Mouse (Mus musculus) kidney, postnatal 0 days (tissue): ENCODE results near the gene Ehd1. TPM values are rescaled to one million over a fixed set of nuclear protein-coding genes. Genes with fewer than 3 reads are reported as not detected.
"Not testable (repeated sequence)": the region's sequence is repeated elsewhere in the genome, so short reads cannot be mapped to it uniquely, and the experiment has no call there.

Experiments
- ATAC-seq: fragments of 200-750 bp; cut with Nextera tagmentation; replicated peaks from 2 replicates; pipeline ENCODE4 v1.8.0; 2017; ENCODE audit warnings: low read depth, moderate number of reproducible peaks, moderate TSS enrichment, moderate library complexity; ENCODE audit not compliant: low FRiP score
- DNase-seq: peaks from one replicate; pipeline ENCODE4 v3.0.0-alpha.2; 2016; ENCODE audit warnings: low spot score
- H3K27ac ChIP-seq: fragments of 300-500 bp; sonication (generic); 2 replicates; pipeline ENCODE4 v1.5.1; 2014; ENCODE audit warnings: mild to moderate bottlenecking
- H3K27me3 ChIP-seq: fragments of 300-500 bp; sonication (generic); 2 replicates; pipeline ENCODE4 v1.6.1; 2014; ENCODE audit warnings: low read length, mixed read lengths; ENCODE audit not compliant: insufficient read depth
- H3K36me3 ChIP-seq: fragments of 300-500 bp; sonication (generic); 2 replicates; pipeline ENCODE4 v1.6.1; 2014; ENCODE audit warnings: low read length, mixed read lengths; ENCODE audit not compliant: insufficient read depth
- H3K4me1 ChIP-seq: fragments of 300-500 bp; sonication (generic); replicated peaks from 2 replicates; pipeline ENCODE4 v1.6.1; 2014; ENCODE audit warnings: antibody characterized with exemption, low read length, mixed read lengths; ENCODE audit not compliant: insufficient read depth
- H3K4me2 ChIP-seq: fragments of 300-500 bp; sonication (generic); 2 replicates; pipeline ENCODE4 v1.6.1; 2014; ENCODE audit warnings: mild to moderate bottlenecking, low read length, moderate library complexity, mixed read lengths
- H3K4me3 ChIP-seq: fragments of 300-500 bp; sonication (generic); replicated peaks from 2 replicates; pipeline ENCODE4 v1.5.1; 2014; ENCODE audit warnings: low read depth, low read length
- H3K9ac ChIP-seq: fragments of 300-500 bp; sonication (generic); 2 replicates; pipeline ENCODE4 v1.6.1; 2014; ENCODE audit warnings: low read depth, low read length
- H3K9me3 ChIP-seq: fragments of 300-500 bp; sonication (generic); replicated peaks from 2 replicates; pipeline ENCODE4 v1.6.1; 2016; ENCODE audit warnings: low read length, inconsistent platforms, mixed read lengths
- CTCF ChIP-seq: IDR thresholded peaks from 2 replicates; pipeline ENCODE4 v1.5.1; 2016; ENCODE audit warnings: antibody characterized with exemption, low read depth, mild to moderate bottlenecking, moderate library complexity
- WGBS: fragments of 180-500 bp; shearing (Covaris S2); extraction: QIAGEN DNeasy Blood & Tissue Kit; methylation state at CpG from one replicate; pipeline ENCODE4 v1.1.7; 2014; 5-methylcytosine and 5-hydroxymethylcytosine counted together
- polyA plus RNA-seq: library from polyadenylated mRNA; unstranded; fragments of >200 nt; fragmentation: Nextera tagmentation; extraction: Ambion mirVana; gene quantifications from 2 replicates; pipeline ENCODE4 v1.2.1, GENCODE M21; 2015

Gene Ehd1
- polyA plus RNA-seq, 1 experiment from 2014 or later, result 64.2 TPM

DNA sequence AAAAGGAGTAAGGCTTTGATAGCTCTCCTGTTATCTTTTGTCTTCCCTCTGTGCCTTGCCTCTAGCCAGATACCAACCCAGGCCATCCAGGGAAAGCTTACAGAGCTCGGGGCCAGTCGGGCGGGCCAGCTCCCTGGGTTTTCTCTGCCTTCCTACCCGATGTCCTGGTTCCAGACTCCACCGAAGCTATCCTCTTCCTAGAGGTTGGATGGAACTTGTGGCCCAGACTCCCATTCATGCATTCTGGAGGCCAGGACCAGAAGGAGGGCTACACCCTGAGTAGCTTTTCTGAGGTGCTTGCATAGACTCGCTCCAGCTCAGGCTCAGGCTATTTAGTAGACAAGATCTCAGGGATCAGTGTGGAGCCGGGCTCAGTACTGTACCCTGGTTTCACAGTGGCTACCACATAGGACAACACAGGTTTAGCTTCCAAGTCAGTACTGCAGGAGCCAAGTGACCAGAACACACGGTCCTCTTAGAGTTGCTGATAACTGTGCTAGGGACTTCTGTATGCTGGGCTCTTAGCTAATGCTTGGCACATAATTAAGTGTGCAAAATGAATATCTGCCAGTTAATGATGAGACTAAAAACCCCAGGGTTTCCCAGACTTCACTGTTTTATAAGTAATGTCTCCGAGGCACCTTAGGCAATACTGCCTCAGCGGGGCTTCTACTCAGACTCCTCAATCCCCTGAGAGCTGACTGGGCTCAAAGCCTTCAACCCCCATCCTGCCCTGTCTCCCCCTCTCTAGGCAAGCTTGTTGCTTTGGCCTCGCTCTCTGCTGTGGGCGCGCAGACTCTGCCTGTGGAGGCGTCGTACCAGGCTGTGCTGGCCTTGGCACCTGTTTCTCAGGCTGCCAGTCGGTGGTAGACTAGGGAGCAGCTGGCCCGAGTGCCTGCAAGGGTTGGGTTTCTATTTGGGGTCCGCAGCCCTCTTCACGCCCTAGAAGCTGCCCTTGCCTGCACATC lies 10.2 kb downstream of the Ehd1 start:
- Histone ChIP-seq H3K4me2 (no peak overlapping the region), H3K36me3 (peaks cover 20% of the 10 kb centered on the region; the same call in 1 of the 2 replicates), H3K27me3 (no peaks in the 10 kb centered on the region), H3K4me3 (no peak overlapping the region), H3K4me1 (0 out of 2 replicates have a peak, but pooled peaks cover 8% of the 10 kb centered on the region), H3K27ac (no peak overlapping the region), H3K9ac (0 out of 2 replicates have a peak overlapping the region, but pooled peaks have one; percentile 8), H3K9me3 (no peaks in the 10 kb centered on the region)
- no peak for DNase-seq
- no peak for TF ChIP-seq CTCF
- ATAC-seq, result no peak
- WGBS, result 86% methylated on average over 19 of the region's 19 CpGs

DNA sequence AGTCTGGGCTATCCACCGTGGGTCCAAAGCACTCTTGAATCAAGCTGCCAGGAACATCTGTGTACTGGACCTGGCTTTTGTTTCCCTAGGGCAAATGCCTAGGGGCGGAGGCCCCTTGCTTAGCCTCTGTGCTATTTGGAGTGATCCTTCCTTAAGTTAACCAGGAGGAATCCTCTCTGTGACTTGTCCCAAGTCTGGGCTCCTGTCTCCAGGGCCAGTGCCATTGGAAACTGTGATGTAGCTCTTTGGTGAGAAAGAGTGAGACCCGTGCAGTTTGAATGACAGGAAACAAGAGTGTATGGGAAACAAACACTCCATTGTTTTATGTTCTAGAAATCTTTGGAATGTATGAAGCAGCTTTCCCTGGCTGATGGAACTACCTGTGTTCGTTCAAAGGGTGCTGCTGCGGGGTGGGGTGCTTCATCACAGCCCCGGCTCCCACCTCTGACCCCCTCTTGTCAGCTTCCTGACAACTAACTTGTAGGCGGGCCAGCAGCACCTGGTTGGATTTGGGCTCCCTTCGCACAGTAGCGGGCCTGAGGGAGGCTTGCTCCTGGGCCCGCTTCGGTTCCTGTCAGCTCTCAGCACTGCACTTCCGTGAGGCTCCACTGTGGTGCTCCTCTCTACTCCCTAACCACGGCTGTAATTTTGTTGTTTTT lies 11.8 kb downstream of the Ehd1 start:
- Histone ChIP-seq H3K4me1 (0 out of 2 replicates have a peak, but pooled peaks cover 8% of the 10 kb centered on the region), H3K36me3 (0 out of 2 replicates have a peak, but pooled peaks cover 13% of the 10 kb centered on the region), H3K9me3 (no peaks in the 10 kb centered on the region), H3K27me3 (no peaks in the 10 kb centered on the region), H3K9ac (no peak overlapping the region), H3K27ac (no peak overlapping the region; the same call in 1 of the 2 replicates), H3K4me2 (no peak overlapping the region), H3K4me3 (no peak overlapping the region)
- ATAC-seq (no peak), DNase-seq (no peak)
- 67% methylated on average over 13 of the region's 13 CpGs for WGBS
- no peak for TF ChIP-seq CTCF

DNA sequence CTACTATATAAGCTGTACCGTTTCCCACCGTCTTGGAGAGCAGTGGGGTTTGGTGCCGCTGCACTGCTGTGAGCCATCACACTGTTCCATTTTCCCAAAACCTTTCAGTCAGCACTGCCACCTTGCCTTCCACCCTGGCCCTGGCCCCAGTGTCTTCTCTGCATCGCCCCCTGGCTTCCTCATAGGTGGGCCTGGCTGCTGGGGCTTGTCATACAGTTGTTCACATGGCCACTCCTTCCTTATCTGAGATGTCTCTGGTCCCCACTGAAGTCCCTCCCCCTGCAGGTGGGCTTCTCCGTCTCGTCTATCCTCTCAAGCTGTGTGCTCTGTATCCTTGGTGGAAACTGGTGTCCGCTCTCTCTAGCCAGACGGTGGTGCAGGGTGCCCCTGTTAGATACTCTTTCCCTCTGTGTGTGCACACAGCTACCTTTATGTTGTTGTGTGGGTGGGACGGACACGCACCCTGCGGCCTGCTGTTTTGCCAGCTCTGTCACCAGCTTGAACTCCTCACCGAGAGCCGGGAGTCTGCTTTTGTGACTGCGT lies 13.2 kb downstream of the Ehd1 start:
- 0 out of 2 replicates have a peak, but pooled peaks have one; percentile 9 for TF ChIP-seq CTCF
- Histone ChIP-seq H3K4me3 (no peak overlapping the region), H3K27ac (no peak overlapping the region), H3K4me1 (0 out of 2 replicates have a peak, but pooled peaks cover 8% of the 10 kb centered on the region), H3K36me3 (peaks cover 14% of the 10 kb centered on the region), H3K9me3 (no peaks in the 10 kb centered on the region), H3K9ac (no peak overlapping the region), H3K27me3 (no peaks in the 10 kb centered on the region), H3K4me2 (no peak overlapping the region)
- 90% methylated on average over 14 of the region's 14 CpGs for WGBS
- no peak for DNase-seq
- no peak for ATAC-seq

DNA sequence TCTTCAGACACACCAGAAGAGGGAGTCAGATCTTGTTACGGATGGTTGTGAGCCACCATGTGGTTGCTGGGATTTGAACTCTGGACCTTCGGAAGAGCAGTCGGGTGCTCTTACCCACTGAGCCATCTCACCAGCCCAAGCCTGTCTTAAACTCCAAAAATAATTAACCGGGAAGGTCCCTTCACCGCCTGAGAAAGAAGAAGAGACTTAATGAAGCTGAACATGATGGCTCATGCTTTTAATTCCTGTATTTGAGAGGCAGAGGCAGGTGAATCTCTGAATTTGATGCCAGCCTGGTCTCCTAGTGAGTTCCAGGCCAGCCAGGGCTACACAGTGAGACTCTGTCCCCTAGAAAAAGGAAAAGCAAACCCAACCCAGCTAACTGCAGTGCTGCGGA lies 14.2 kb downstream of the Ehd1 start:
- H3K4me1 ChIP-seq, H3K9ac ChIP-seq, DNase-seq, H3K9me3 ChIP-seq, H3K4me2 ChIP-seq, H3K27me3 ChIP-seq, ATAC-seq, H3K4me3 ChIP-seq: not testable (repeated sequence)
- WGBS, result 72% methylated on average over 5 of the region's 6 CpGs
- Histone ChIP-seq H3K36me3 (peaks cover 19% of the 10 kb centered on the region), H3K27ac (peak overlapping the region; percentile 82)

DNA sequence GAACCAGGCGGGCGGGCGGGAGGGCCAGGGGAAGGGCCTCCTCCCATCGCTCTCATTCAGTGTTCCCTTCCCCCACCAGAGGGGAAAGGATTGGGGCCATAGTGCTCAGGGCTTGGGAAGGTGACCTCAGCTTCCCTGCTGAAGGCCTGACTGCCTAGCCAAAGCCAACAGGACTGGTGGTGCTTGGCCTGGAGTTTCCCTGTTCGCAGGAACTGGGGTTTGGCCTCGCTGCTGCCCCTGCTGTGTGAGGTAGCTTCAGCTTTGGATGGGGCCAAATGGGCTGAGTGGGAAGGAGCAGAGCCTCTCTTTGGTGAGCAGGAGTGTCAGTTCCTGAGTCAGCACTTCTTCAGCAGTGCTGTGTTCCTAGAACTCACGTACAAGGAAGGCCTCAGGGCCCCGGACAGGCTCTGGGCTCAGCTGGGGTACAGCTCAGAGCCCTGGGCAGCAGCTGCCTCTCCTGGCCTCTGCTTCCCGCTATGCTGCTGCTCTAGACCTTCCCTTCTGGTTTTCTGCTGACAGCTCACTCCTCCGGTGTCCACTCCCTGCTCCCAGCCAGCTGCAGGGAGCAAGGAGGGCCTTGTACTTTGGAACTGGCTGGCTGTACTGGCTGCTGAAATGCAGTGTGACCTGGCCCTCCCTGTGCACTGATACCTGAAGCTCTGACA lies 14.7 kb downstream of the Ehd1 start:
- H3K27ac ChIP-seq, result peak overlapping the region; percentile 82
- no peak overlapping the region for H3K4me3 ChIP-seq
- no peak overlapping the region for H3K4me2 ChIP-seq
- H3K4me1 ChIP-seq, result 0 out of 2 replicates have a peak, but pooled peaks cover 2% of the 10 kb centered on the region
- DNase-seq, result no peak
- no peaks in the 10 kb centered on the region for H3K27me3 ChIP-seq
- no peak overlapping the region for H3K9ac ChIP-seq
- WGBS, result 71% methylated on average over 10 of the region's 10 CpGs
- ATAC-seq, result peak; percentile 89
- no peaks in the 10 kb centered on the region for H3K9me3 ChIP-seq
- TF ChIP-seq CTCF, result no peak
- H3K36me3 ChIP-seq, result peaks cover 20% of the 10 kb centered on the region

DNA sequence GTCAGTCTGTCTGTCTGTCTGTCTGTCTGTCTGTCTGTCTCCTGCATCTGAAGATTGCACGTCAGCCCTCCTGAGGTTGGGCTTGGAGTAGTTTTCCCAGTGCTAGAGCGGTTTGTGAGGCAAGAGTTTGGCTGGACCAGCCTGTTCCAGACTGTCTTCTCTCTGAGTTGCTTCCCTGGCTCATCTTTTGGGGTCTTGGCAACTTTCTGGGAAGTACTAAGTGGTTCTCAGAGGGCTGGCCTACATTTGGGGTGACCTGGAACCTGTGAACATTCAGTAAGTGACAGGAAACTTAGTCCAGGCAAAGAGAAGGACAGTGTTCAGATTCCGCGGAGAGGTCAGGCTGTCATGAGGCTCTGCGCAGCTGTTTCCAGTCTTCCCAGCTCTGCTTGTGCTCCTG lies 15.7 kb downstream of the Ehd1 start:
- peak overlapping the region; percentile 82 for H3K27ac ChIP-seq
- H3K27me3 ChIP-seq, result no peaks in the 10 kb centered on the region
- no peak overlapping the region for H3K4me2 ChIP-seq
- TF ChIP-seq CTCF, result no peak
- no peak overlapping the region for H3K4me3 ChIP-seq
- ATAC-seq, result no peak
- no peak overlapping the region for H3K9ac ChIP-seq
- WGBS, result 84% methylated on average over 5 of the region's 5 CpGs
- no peaks in the 10 kb centered on the region for H3K4me1 ChIP-seq
- peaks cover 21% of the 10 kb centered on the region for H3K36me3 ChIP-seq
- H3K9me3 ChIP-seq, result no peaks in the 10 kb centered on the region
- no peak for DNase-seq
